Mouse (Mus musculus): ENCODE measurements around the gene Pde3a. TPM values are rescaled to one million over a fixed set of nuclear protein-coding genes. Genes with fewer than 3 reads are reported as not detected.

Gene Pde3a
- polyA plus RNA-seq (2015; fragmentation: Nextera tagmentation; extraction: Ambion mirVana), result 14.7 and 17.9 TPM in 2 replicates

- no peaks in the 10 kb centered on the region for H3K27me3 ChIP-seq (replicated peaks; ENCODE audit: control insufficient read depth, insufficient read depth, low read length)
- WGBS, result 3% methylated on average over 27 of the region's 28 CpGs
- H3K4me2 ChIP-seq (ENCODE audit: low read depth, low read length), result peak within 1 kb of the TSS; percentile 71
- H3K9me3 ChIP-seq (ENCODE audit: control insufficient read depth, low read length), result no peaks in the 10 kb centered on the region
- peak within 1 kb of the TSS; percentile 97 for H3K27ac ChIP-seq (ENCODE audit: low read length)
- ATAC-seq, result peak; percentile 12; the same call in 1 of the 2 replicates
- H3K36me3 ChIP-seq (ENCODE audit: control insufficient read depth, insufficient read depth, low read length), result peaks cover 5% of the 10 kb centered on the region; the same call in 1 of the 2 replicates
- peak within 1 kb of the TSS; percentile 94 for H3K9ac ChIP-seq (ENCODE audit: low read depth, low read length)
- H3K4me3 ChIP-seq (ENCODE audit: low read length), result peak within 1 kb of the TSS; percentile 89
- peaks cover 6% of the 10 kb centered on the region for H3K4me1 ChIP-seq (ENCODE audit: control insufficient read depth, insufficient read depth, low read length)
Measured at GRCm38 (mm10) chr6:141248691-141249584, at the start of gene Pde3a. Gene Pde3a, plus strand, starts transcription at chr6:141249269.

- ATAC-seq, result peak; percentile 79
- Histone ChIP-seq H3K27ac (ENCODE audit: low read length) (no peak overlapping the region), H3K9me3 (ENCODE audit: control insufficient read depth, low read length) (no peaks in the 10 kb centered on the region), H3K4me3 (ENCODE audit: low read length) (no peak overlapping the region), H3K36me3 (ENCODE audit: control insufficient read depth, insufficient read depth, low read length) (no peaks in the 10 kb centered on the region), H3K4me1 (ENCODE audit: control insufficient read depth, insufficient read depth, low read length) (no peaks in the 10 kb centered on the region), H3K4me2 (ENCODE audit: low read depth, low read length) (no peak overlapping the region), H3K27me3 (replicated peaks; ENCODE audit: control insufficient read depth, insufficient read depth, low read length) (no peaks in the 10 kb centered on the region), H3K9ac (ENCODE audit: low read depth, low read length) (no peak overlapping the region)
Measured at GRCm38 (mm10) chr6:141200173-141200615, 48.9 kb upstream of the Pde3a start.

- Histone ChIP-seq H3K9ac (ENCODE audit: low read depth, low read length) (no peak overlapping the region), H3K27me3 (replicated peaks; ENCODE audit: control insufficient read depth, insufficient read depth, low read length) (no peaks in the 10 kb centered on the region), H3K27ac (ENCODE audit: low read length) (no peak overlapping the region), H3K4me2 (ENCODE audit: low read depth, low read length) (no peak overlapping the region), H3K36me3 (ENCODE audit: control insufficient read depth, insufficient read depth, low read length) (no peaks in the 10 kb centered on the region), H3K4me3 (ENCODE audit: low read length) (no peak overlapping the region), H3K4me1 (ENCODE audit: control insufficient read depth, insufficient read depth, low read length) (no peaks in the 10 kb centered on the region), H3K9me3 (ENCODE audit: control insufficient read depth, low read length) (no peaks in the 10 kb centered on the region)
- 56% methylated on average over 6 of the region's 6 CpGs for WGBS
- no peak for ATAC-seq
Measured at GRCm38 (mm10) chr6:141207531-141207930, 41.5 kb upstream of the Pde3a start.

- Histone ChIP-seq H3K36me3 (ENCODE audit: control insufficient read depth, insufficient read depth, low read length) (no peaks in the 10 kb centered on the region), H3K27ac (ENCODE audit: low read length) (no peak overlapping the region), H3K4me1 (ENCODE audit: control insufficient read depth, insufficient read depth, low read length) (no peaks in the 10 kb centered on the region), H3K27me3 (replicated peaks; ENCODE audit: control insufficient read depth, insufficient read depth, low read length) (no peaks in the 10 kb centered on the region), H3K4me3 (ENCODE audit: low read length) (no peak overlapping the region), H3K9me3 (ENCODE audit: control insufficient read depth, low read length) (no peaks in the 10 kb centered on the region), H3K4me2 (ENCODE audit: low read depth, low read length) (no peak overlapping the region), H3K9ac (ENCODE audit: low read depth, low read length) (no peak overlapping the region)
- ATAC-seq, result no peak
- 62% methylated on average over 1 of the region's 1 CpGs for WGBS
Measured at GRCm38 (mm10) chr6:141208283-141208872, 40.7 kb upstream of the Pde3a start.

- no peak overlapping the region for H3K9ac ChIP-seq (ENCODE audit: low read depth, low read length)
- no peak overlapping the region for H3K4me3 ChIP-seq (ENCODE audit: low read length)
- H3K27ac ChIP-seq (ENCODE audit: low read length), result no peak overlapping the region
- no peak for ATAC-seq
- H3K36me3 ChIP-seq (ENCODE audit: control insufficient read depth, insufficient read depth, low read length), result no peaks in the 10 kb centered on the region
- H3K27me3 ChIP-seq (replicated peaks; ENCODE audit: control insufficient read depth, insufficient read depth, low read length), result no peaks in the 10 kb centered on the region
- 82% methylated on average over 3 of the region's 3 CpGs for WGBS
- H3K9me3 ChIP-seq (ENCODE audit: control insufficient read depth, low read length), result no peaks in the 10 kb centered on the region
- no peak overlapping the region for H3K4me2 ChIP-seq (ENCODE audit: low read depth, low read length)
- no peaks in the 10 kb centered on the region for H3K4me1 ChIP-seq (ENCODE audit: control insufficient read depth, insufficient read depth, low read length)
Measured at GRCm38 (mm10) chr6:141210021-141210420, 39.0 kb upstream of the Pde3a start.

GRCm38 (mm10) chr6:141221081-141221480 is 28.0 kb upstream of the Pde3a start:
- no peaks in the 10 kb centered on the region for H3K27me3 ChIP-seq (replicated peaks; ENCODE audit: control insufficient read depth, insufficient read depth, low read length)
- ATAC-seq, result no peak
- H3K36me3 ChIP-seq (ENCODE audit: control insufficient read depth, insufficient read depth, low read length), result no peaks in the 10 kb centered on the region
- no peak overlapping the region for H3K4me3 ChIP-seq (ENCODE audit: low read length)
- 78% methylated on average over 3 of the region's 3 CpGs for WGBS
- no peaks in the 10 kb centered on the region for H3K4me1 ChIP-seq (ENCODE audit: control insufficient read depth, insufficient read depth, low read length)
- H3K27ac ChIP-seq (ENCODE audit: low read length), result no peak overlapping the region
- no peaks in the 10 kb centered on the region for H3K9me3 ChIP-seq (ENCODE audit: control insufficient read depth, low read length)
- no peak overlapping the region for H3K4me2 ChIP-seq (ENCODE audit: low read depth, low read length)
- H3K9ac ChIP-seq (ENCODE audit: low read depth, low read length), result no peak overlapping the region

- 57% methylated on average over 15 of the region's 15 CpGs for WGBS
- peak overlapping the region; percentile 30; the same call in 1 of the 2 replicates for H3K27ac ChIP-seq (ENCODE audit: low read length)
- H3K4me2 ChIP-seq (ENCODE audit: low read depth, low read length), result no peak overlapping the region
- no peak overlapping the region for H3K9ac ChIP-seq (ENCODE audit: low read depth, low read length)
- no peaks in the 10 kb centered on the region; the same call in 1 of the 2 replicates for H3K4me1 ChIP-seq (ENCODE audit: control insufficient read depth, insufficient read depth, low read length)
- no peak overlapping the region for H3K4me3 ChIP-seq (ENCODE audit: low read length)
- H3K9me3 ChIP-seq (ENCODE audit: control insufficient read depth, low read length), result no peaks in the 10 kb centered on the region
- H3K36me3 ChIP-seq (ENCODE audit: control insufficient read depth, insufficient read depth, low read length), result no peaks in the 10 kb centered on the region
- ATAC-seq, result no peak
- H3K27me3 ChIP-seq (replicated peaks; ENCODE audit: control insufficient read depth, insufficient read depth, low read length), result no peaks in the 10 kb centered on the region
Measured at GRCm38 (mm10) chr6:141226851-141227657, 22.0 kb upstream of the Pde3a start.

- no peaks in the 10 kb centered on the region for H3K27me3 ChIP-seq (replicated peaks; ENCODE audit: control insufficient read depth, insufficient read depth, low read length)
- WGBS, result 54% methylated on average over 3 of the region's 3 CpGs
- ATAC-seq, result no peak
Measured at GRCm38 (mm10) chr6:141227658-141228005, 21.4 kb upstream of the Pde3a start.

More at GRCm38 (mm10) chr6:141227658-141228005, 21.4 kb upstream of the Pde3a start:
- Histone ChIP-seq H3K4me2 (ENCODE audit: low read depth, low read length) (no peak overlapping the region), H3K4me1 (ENCODE audit: control insufficient read depth, insufficient read depth, low read length) (no peaks in the 10 kb centered on the region; the same call in 1 of the 2 replicates), H3K36me3 (ENCODE audit: control insufficient read depth, insufficient read depth, low read length) (no peaks in the 10 kb centered on the region), H3K4me3 (ENCODE audit: low read length) (no peak overlapping the region), H3K9me3 (ENCODE audit: control insufficient read depth, low read length) (no peaks in the 10 kb centered on the region), H3K9ac (ENCODE audit: low read depth, low read length) (no peak overlapping the region), H3K27ac (ENCODE audit: low read length) (no peak overlapping the region)
